Mouse (Mus musculus): Measurements from ENCODE around the gene Psmg1. TPM values are rescaled to one million over a fixed set of nuclear protein-coding genes. Genes with fewer than 3 reads are reported as not detected.
A peak's percentile ranks its signal among the peaks of the same experiment; 100 is the strongest.
"Not testable (repeated sequence)": the region's sequence is repeated elsewhere in the genome, so short reads cannot be mapped to it uniquely, and the experiment has no call there.

Gene Psmg1
- polyA plus RNA-seq, 1 experiment from 2014 or later: 88.5 TPM

DNA sequence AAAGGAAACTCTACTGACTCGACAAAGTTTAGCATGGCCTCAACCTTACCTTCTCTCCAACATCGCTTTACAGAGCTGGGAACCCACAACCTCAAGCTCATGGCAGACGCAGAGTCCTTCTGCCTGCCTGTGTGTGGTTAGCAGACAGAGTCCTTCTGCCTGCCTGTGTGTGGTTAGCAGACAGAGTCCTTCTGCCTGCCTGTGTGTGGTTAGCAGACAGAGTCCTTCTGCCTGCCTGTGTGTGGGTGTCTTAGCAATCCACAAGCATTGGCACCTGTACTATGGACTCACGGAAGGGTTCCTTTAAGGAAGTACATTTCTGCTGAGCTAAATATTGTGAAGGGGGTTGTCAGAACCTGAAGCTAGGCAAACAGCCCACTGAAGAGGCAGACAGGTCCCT, 3.8 kb upstream of the Psmg1 start:
- H3K9me3 ChIP-seq; H3K4me3 ChIP-seq; H3K4me1 ChIP-seq; H3K27me3 ChIP-seq; H3K27ac ChIP-seq; ATAC-seq (ENCODE audit: borderline replicate concordance, extremely low read depth, low FRiP score, low TSS enrichment); H3K4me2 ChIP-seq; H3K9ac ChIP-seq: not testable (repeated sequence)
- peaks cover 27% of the 10 kb centered on the region; the same call in 1 of the 2 replicates for H3K36me3 ChIP-seq
- 88% methylated on average over 4 of the region's 4 CpGs for WGBS

- WGBS: 45% methylated on average over 5 of the region's 5 CpGs
- H3K36me3 ChIP-seq: peaks cover 12% of the 10 kb centered on the region; the same call in 1 of the 2 replicates
- peaks cover 13% of the 10 kb centered on the region for H3K4me1 ChIP-seq
Observed at GRCm38 (mm10) chr16:95992596-95992995, 1.8 kb upstream of the Psmg1 start.

DNA sequence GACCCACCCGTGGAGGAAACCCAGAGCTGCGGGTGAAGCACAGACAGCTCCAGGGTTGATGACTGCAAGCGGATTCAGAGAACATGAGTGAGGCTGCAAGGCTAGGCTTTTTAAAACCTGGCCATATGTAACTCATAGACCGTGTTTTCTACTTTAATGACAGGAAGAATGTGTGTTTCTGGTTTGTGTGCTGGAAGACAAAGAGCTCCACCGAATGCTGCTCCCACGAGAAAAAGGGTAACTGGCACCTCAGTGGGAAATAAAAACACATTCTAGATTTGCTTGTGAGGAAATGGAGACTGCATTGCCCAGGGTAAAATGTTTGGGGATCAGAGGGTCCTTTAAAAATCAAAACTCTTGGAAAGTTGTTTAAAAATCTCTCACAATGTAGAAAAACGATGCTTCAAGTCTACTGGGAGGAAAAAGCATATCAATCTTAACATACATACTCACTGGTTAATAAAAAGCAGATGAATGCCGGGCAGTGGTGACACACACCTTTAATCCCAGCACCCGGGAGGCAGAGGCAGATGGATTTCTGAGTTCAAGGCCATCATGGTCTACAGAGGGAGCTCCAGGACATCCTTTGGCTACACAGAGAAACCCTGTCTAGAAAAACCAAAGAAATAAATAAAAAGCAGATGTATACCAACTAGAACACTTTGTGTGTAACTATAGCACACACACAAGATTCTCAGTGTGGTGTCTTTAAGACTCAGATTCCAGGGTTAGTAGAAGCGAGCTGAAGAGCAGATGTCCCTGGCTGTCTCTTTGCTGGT, 551 bp upstream of the Psmg1 start:
- peaks cover 13% of the 10 kb centered on the region for H3K4me1 ChIP-seq
- ATAC-seq (ENCODE audit: borderline replicate concordance, extremely low read depth, low FRiP score, low TSS enrichment): no peak
- H3K27ac ChIP-seq: peak overlapping the region; percentile 74
- peak overlapping the region; percentile 57 for H3K9ac ChIP-seq
- peak overlapping the region; percentile 68 for H3K4me2 ChIP-seq
- peak overlapping the region; percentile 63 for H3K4me3 ChIP-seq
- WGBS: 9% methylated on average over 10 of the region's 10 CpGs
- H3K27me3 ChIP-seq: no peaks in the 10 kb centered on the region
- no peaks in the 10 kb centered on the region for H3K9me3 ChIP-seq
- H3K36me3 ChIP-seq: peaks cover 15% of the 10 kb centered on the region

More at GRCm38 (mm10) chr16:95992596-95992995, 1.8 kb upstream of the Psmg1 start:
- Histone ChIP-seq H3K27ac (no peak overlapping the region), H3K4me2 (no peak overlapping the region), H3K4me3 (no peak overlapping the region), H3K9me3 (no peaks in the 10 kb centered on the region), H3K9ac (no peak overlapping the region), H3K27me3 (no peaks in the 10 kb centered on the region)
- no peak for ATAC-seq (ENCODE audit: borderline replicate concordance, extremely low read depth, low FRiP score, low TSS enrichment)

DNA sequence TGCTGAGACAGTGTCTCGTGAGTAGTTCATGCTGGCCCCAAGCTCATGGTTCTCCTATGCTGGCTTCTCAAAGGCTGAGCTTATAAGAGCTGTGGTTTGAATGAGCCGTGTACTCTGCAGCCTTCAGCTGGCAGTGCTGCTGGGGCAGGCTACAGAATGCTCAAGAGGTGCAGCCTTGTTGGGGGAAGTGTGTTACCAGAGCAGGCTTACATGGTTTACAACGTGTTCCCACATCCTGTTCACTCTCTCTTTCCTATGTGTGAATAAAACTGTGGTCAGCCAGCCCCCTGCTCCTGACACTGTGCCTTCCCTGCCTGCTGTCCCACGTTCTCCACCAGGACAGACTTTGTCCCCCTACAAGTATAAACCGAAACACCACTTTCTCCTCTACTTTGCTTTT, 5.8 kb downstream of the Psmg1 start:
- Histone ChIP-seq H3K36me3 (peaks cover 35% of the 10 kb centered on the region), H3K9ac (no peak overlapping the region), H3K27me3 (no peaks in the 10 kb centered on the region), H3K27ac (no peak overlapping the region), H3K4me1 (peaks cover 6% of the 10 kb centered on the region), H3K4me3 (no peak overlapping the region), H3K4me2 (no peak overlapping the region), H3K9me3 (no peaks in the 10 kb centered on the region)
- WGBS: 85% methylated on average over 5 of the region's 5 CpGs
- no peak for ATAC-seq (ENCODE audit: borderline replicate concordance, extremely low read depth, low FRiP score, low TSS enrichment)

DNA sequence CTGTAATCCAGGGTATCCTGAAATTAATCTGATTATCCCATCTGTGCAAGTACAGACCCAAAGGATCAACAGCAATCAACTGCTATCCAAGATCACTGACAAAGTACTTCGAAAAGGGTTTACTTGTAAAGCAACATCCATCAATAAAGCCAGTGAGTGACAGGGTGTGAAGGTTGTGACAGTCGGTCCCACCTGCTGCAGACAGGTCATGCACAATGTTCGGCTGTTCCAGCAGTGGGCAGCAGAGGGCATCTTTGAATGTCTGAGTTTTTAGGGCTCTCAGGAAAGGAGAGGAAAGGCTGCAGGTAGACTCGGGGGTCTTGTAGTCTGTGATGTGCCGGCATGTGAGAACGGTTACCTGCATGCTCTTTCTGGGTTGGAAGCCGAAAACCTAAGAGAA, 7.2 kb downstream of the Psmg1 start:
- H3K4me2 ChIP-seq: no peak overlapping the region
- H3K4me3 ChIP-seq: no peak overlapping the region
- WGBS: 76% methylated on average over 7 of the region's 7 CpGs
- no peak overlapping the region for H3K9ac ChIP-seq
- no peak for ATAC-seq (ENCODE audit: borderline replicate concordance, extremely low read depth, low FRiP score, low TSS enrichment)
- no peaks in the 10 kb centered on the region for H3K4me1 ChIP-seq
- no peak overlapping the region for H3K27ac ChIP-seq
- H3K27me3 ChIP-seq: no peaks in the 10 kb centered on the region
- H3K9me3 ChIP-seq: no peaks in the 10 kb centered on the region
- H3K36me3 ChIP-seq: peaks cover 35% of the 10 kb centered on the region

GRCm38 (mm10) chr16:95970841-95971240, 19.9 kb downstream of the Psmg1 start:
- no peaks in the 10 kb centered on the region for H3K4me1 ChIP-seq
- H3K27ac ChIP-seq: no peak overlapping the region
- H3K27me3 ChIP-seq: no peaks in the 10 kb centered on the region
- no peaks in the 10 kb centered on the region for H3K36me3 ChIP-seq
- H3K9ac ChIP-seq: no peak overlapping the region
- H3K4me2 ChIP-seq: no peak overlapping the region
- WGBS: 71% methylated on average over 2 of the region's 2 CpGs
- no peak overlapping the region for H3K4me3 ChIP-seq
- H3K9me3 ChIP-seq: no peaks in the 10 kb centered on the region
- ATAC-seq (ENCODE audit: borderline replicate concordance, extremely low read depth, low FRiP score, low TSS enrichment): no peak

DNA sequence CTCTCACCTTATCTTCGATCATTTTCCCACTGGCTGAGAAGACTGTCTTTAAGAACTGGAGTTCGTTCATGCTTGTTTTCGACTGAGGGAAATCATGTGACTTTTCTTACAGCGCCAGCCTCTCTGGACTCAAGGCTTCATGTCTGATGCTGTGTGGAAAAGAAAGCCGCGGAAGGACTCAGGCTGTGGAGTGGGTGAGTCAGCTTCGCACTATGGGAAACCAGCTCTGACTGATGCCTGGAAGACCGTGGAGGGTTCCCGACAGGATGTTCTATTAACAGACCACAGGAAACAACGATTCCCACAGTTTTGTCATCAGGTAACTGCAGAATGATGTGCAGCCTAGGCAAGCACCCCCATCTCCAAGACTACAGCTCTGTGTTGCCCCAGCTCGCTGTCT, 23.3 kb downstream of the Psmg1 start:
- Histone ChIP-seq H3K9ac (no peak overlapping the region), H3K36me3 (no peaks in the 10 kb centered on the region), H3K27me3 (no peaks in the 10 kb centered on the region), H3K4me1 (peaks cover 9% of the 10 kb centered on the region), H3K9me3 (no peaks in the 10 kb centered on the region), H3K27ac (no peak overlapping the region), H3K4me3 (no peak overlapping the region), H3K4me2 (no peak overlapping the region)
- ATAC-seq (ENCODE audit: borderline replicate concordance, extremely low read depth, low FRiP score, low TSS enrichment): no peak
- WGBS: 44% methylated on average over 11 of the region's 11 CpGs

DNA sequence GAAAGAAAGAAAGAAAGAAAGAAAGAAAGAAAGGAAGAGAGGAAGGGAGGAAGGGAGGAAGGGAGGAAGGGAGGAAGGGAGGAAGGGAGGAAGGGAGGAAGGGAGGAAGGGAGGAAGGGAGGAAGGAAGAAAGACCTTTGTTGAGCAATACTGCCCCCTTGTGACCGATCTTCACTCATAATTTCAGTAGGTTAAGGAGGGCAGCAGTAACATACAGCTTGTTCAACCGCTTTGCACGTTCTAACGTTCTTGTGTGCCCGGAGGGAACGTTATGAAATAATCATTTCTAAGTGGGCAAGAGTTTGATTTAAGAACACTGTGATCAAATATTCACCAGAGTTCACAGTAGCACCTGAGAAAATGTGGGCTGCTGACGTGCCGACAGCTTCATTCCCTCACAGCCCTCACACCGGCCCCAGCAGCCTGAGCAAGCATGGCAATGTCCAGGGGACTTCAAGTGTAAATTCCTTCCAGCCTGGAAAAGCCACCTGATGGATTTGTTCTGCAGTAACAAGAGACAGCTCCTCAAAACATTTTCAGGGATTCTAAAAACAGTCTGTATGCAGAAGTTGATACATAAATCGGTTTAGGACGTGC, 26.2 kb downstream of the Psmg1 start:
- WGBS: 36% methylated on average over 11 of the region's 11 CpGs
- Histone ChIP-seq H3K27ac (no peak overlapping the region), H3K27me3 (no peaks in the 10 kb centered on the region), H3K36me3 (no peaks in the 10 kb centered on the region), H3K4me1 (peaks cover 9% of the 10 kb centered on the region), H3K4me2 (0 out of 2 replicates have a peak overlapping the region, but pooled peaks have one; percentile 22), H3K4me3 (no peak overlapping the region), H3K9ac (no peak overlapping the region), H3K9me3 (no peaks in the 10 kb centered on the region)
- 0 out of 2 replicates have a peak, but pooled peaks have one; percentile 55 for ATAC-seq (ENCODE audit: borderline replicate concordance, extremely low read depth, low FRiP score, low TSS enrichment)

GRCm38 (mm10) chr16:95961484-95961883, 29.3 kb downstream of the Psmg1 start:
- not testable (repeated sequence) for H3K27ac ChIP-seq; H3K4me3 ChIP-seq; H3K4me2 ChIP-seq; H3K9ac ChIP-seq; ATAC-seq (ENCODE audit: borderline replicate concordance, extremely low read depth, low FRiP score, low TSS enrichment); H3K9me3 ChIP-seq; H3K27me3 ChIP-seq; H3K36me3 ChIP-seq; H3K4me1 ChIP-seq
- 75% methylated on average over 1 of the region's 1 CpGs for WGBS

GRCm38 (mm10) chr16:95960689-95961088, 30.1 kb downstream of the Psmg1 start:
- not testable (repeated sequence) for H3K4me3 ChIP-seq; H3K9me3 ChIP-seq; H3K4me2 ChIP-seq; H3K9ac ChIP-seq; ATAC-seq (ENCODE audit: borderline replicate concordance, extremely low read depth, low FRiP score, low TSS enrichment); H3K36me3 ChIP-seq; H3K4me1 ChIP-seq; H3K27me3 ChIP-seq; H3K27ac ChIP-seq
- WGBS: 89% methylated on average over 2 of the region's 2 CpGs

- Histone ChIP-seq H3K4me3 (no peak overlapping the region), H3K9me3 (no peaks in the 10 kb centered on the region), H3K4me1 (peaks cover 5% of the 10 kb centered on the region), H3K27ac (no peak overlapping the region), H3K36me3 (no peaks in the 10 kb centered on the region), H3K4me2 (no peak overlapping the region), H3K9ac (no peak overlapping the region), H3K27me3 (no peaks in the 10 kb centered on the region)
- 71% methylated on average over 8 of the region's 8 CpGs for WGBS
- ATAC-seq (ENCODE audit: borderline replicate concordance, extremely low read depth, low FRiP score, low TSS enrichment): no peak
Observed at GRCm38 (mm10) chr16:95958080-95958479, 32.7 kb downstream of the Psmg1 start.

GRCm38 (mm10) chr16:95956618-95957017, 34.1 kb downstream of the Psmg1 start:
- no peaks in the 10 kb centered on the region for H3K36me3 ChIP-seq
- no peak overlapping the region for H3K4me3 ChIP-seq
- H3K27ac ChIP-seq: no peak overlapping the region
- WGBS: 54% methylated on average over 5 of the region's 5 CpGs
- ATAC-seq (ENCODE audit: borderline replicate concordance, extremely low read depth, low FRiP score, low TSS enrichment): no peak
- no peaks in the 10 kb centered on the region for H3K9me3 ChIP-seq
- no peak overlapping the region for H3K4me2 ChIP-seq
- no peaks in the 10 kb centered on the region for H3K27me3 ChIP-seq
- H3K9ac ChIP-seq: no peak overlapping the region
- no peaks in the 10 kb centered on the region for H3K4me1 ChIP-seq

Measured in lung, embryonic 15.5 days (tissue).